Mouse (Mus musculus) small intestine, adult 2 months (tissue): ENCODE results near the gene Tspan17. TPM values are rescaled to one million over a fixed set of nuclear protein-coding genes. Genes with fewer than 3 reads are reported as not detected.
"Not testable (repeated sequence)": the region's sequence is repeated elsewhere in the genome, so short reads cannot be mapped to it uniquely, and the experiment has no call there.

ENCODE experiments used
- H3K27ac ChIP-seq: fragments of 200-500 bp; 2 replicates; pipeline ENCODE4 v1.5.1; 2012; ENCODE audit warnings: low read depth, low read length, control low read depth, inconsistent platforms; ENCODE audit not compliant: insufficient read depth
- H3K27me3 ChIP-seq: fragments of 200-500 bp; 2 replicates; pipeline ENCODE4 v1.6.1; 2012; ENCODE audit warnings: mild to moderate bottlenecking, moderate library complexity, low read length, inconsistent platforms; ENCODE audit not compliant: control insufficient read depth, insufficient read depth
- H3K36me3 ChIP-seq: fragments of 200-500 bp; 2 replicates; pipeline ENCODE4 v1.6.1; 2012; ENCODE audit warnings: mild to moderate bottlenecking, low read length, control low read depth, inconsistent platforms; ENCODE audit not compliant: control insufficient read depth, insufficient read depth
- H3K4me1 ChIP-seq: fragments of 200-500 bp; 2 replicates; pipeline ENCODE4 v1.6.1; 2012; ENCODE audit warnings: low read length, inconsistent platforms, mixed read lengths; ENCODE audit not compliant: control insufficient read depth, insufficient read depth, insufficient read length
- H3K4me3 ChIP-seq: fragments of 200-500 bp; 2 replicates; pipeline ENCODE4 v1.5.1; 2012; ENCODE audit warnings: low read depth, mild to moderate bottlenecking, control low read depth, inconsistent platforms, low read length, moderate library complexity
- CTCF ChIP-seq: fragments of 200-500 bp; IDR thresholded peaks from 2 replicates; pipeline ENCODE4 v1.5.1; 2012; ENCODE audit warnings: low read depth, mild to moderate bottlenecking, control low read depth, inconsistent platforms, low read length, moderate library complexity, mixed read lengths; ENCODE audit not compliant: insufficient replicate concordance, insufficient read length; ENCODE audit errors: extremely low read depth
- POLR2A ChIP-seq: fragments of 200-500 bp; IDR thresholded peaks from 2 replicates; pipeline ENCODE4 v1.6.1; 2012; ENCODE audit warnings: low read depth, mild to moderate bottlenecking, control low read depth, inconsistent platforms, low read length, moderate library complexity
- WGBS: fragments of 180-500 bp; shearing (Covaris S2); methylation state at CpG from one replicate; pipeline ENCODE4 v1.1.7; 2018; 5-methylcytosine and 5-hydroxymethylcytosine counted together
- polyA plus RNA-seq: library from polyadenylated mRNA; depleted of rRNA; stranded (reverse); fragments of >200 nt; gene quantifications from 2 replicates; pipeline ENCODE4 v1.2.3, GENCODE M21; 2012

Gene Tspan17
- polyA plus RNA-seq, 1 experiment: 16.0 TPM

GRCm38 (mm10) chr13:54760906-54761305 is 28.3 kb upstream of the Tspan17 start:
- peaks cover 11% of the 10 kb centered on the region for H3K27me3 ChIP-seq

GRCm38 (mm10) chr13:54765281-54766191 is 23.6 kb upstream of the Tspan17 start:
- no peaks in the 10 kb centered on the region for H3K36me3 ChIP-seq
- WGBS: 7% methylated on average over 44 of the region's 44 CpGs
- peak overlapping the region; percentile 53 for H3K4me3 ChIP-seq
- peaks cover 9% of the 10 kb centered on the region for H3K4me1 ChIP-seq
- peaks cover 20% of the 10 kb centered on the region for H3K27me3 ChIP-seq
- no peak overlapping the region for H3K27ac ChIP-seq
- TF ChIP-seq POLR2A (no peak), CTCF (no peak)

More at GRCm38 (mm10) chr13:54760906-54761305, 28.3 kb upstream of the Tspan17 start:
- TF ChIP-seq CTCF (no peak), POLR2A (no peak)
- WGBS: 76% methylated on average over 7 of the region's 7 CpGs
- Histone ChIP-seq H3K4me1 (peaks cover 12% of the 10 kb centered on the region), H3K36me3 (no peaks in the 10 kb centered on the region), H3K27ac (no peak overlapping the region), H3K4me3 (no peak overlapping the region)

GRCm38 (mm10) chr13:54766192-54766768 is 22.9 kb upstream of the Tspan17 start, which contains the start of gene Sncb:
Sncb (minus strand) TSS chr13:54766595.
- TF ChIP-seq CTCF (peak; percentile 22; the same call in 1 of the 2 replicates), POLR2A (no peak)
- peak within 1 kb of the TSS; percentile 53 for H3K4me3 ChIP-seq
- 3% methylated on average over 35 of the region's 35 CpGs for WGBS
- no peak within 1 kb of the TSS for H3K27ac ChIP-seq
- H3K4me1 ChIP-seq: peaks cover 9% of the 10 kb centered on the region
- H3K36me3 ChIP-seq: no peaks in the 10 kb centered on the region
- peaks cover 20% of the 10 kb centered on the region for H3K27me3 ChIP-seq

GRCm38 (mm10) chr13:54767012-54767411 is 22.2 kb upstream of the Tspan17 start:
- WGBS: 75% methylated on average over 4 of the region's 4 CpGs
- no peak overlapping the region for H3K4me3 ChIP-seq
- peaks cover 20% of the 10 kb centered on the region for H3K27me3 ChIP-seq

GRCm38 (mm10) chr13:54780592-54780991 is 8.6 kb upstream of the Tspan17 start:
- WGBS: 79% methylated on average over 3 of the region's 3 CpGs
- no peak overlapping the region for H3K27ac ChIP-seq
- no peaks in the 10 kb centered on the region for H3K27me3 ChIP-seq
- no peaks in the 10 kb centered on the region for H3K4me1 ChIP-seq
- H3K36me3 ChIP-seq: no peaks in the 10 kb centered on the region
- no peak overlapping the region for H3K4me3 ChIP-seq
- no peak for TF ChIP-seq CTCF
- no peak for TF ChIP-seq POLR2A

More at GRCm38 (mm10) chr13:54767012-54767411, 22.2 kb upstream of the Tspan17 start:
- H3K36me3 ChIP-seq: no peaks in the 10 kb centered on the region
- peaks cover 9% of the 10 kb centered on the region for H3K4me1 ChIP-seq
- H3K27ac ChIP-seq: no peak overlapping the region
- no peak for TF ChIP-seq POLR2A
- no peak for TF ChIP-seq CTCF

GRCm38 (mm10) chr13:54781086-54781485 is 8.1 kb upstream of the Tspan17 start:
- H3K27ac ChIP-seq: no peak overlapping the region
- 85% methylated on average over 3 of the region's 3 CpGs for WGBS
- H3K4me3 ChIP-seq: no peak overlapping the region
- H3K4me1 ChIP-seq: no peaks in the 10 kb centered on the region
- no peaks in the 10 kb centered on the region for H3K27me3 ChIP-seq
- H3K36me3 ChIP-seq: no peaks in the 10 kb centered on the region
- TF ChIP-seq POLR2A (no peak), CTCF (no peak)

- Histone ChIP-seq H3K4me3 (no peak overlapping the region), H3K27me3 (no peaks in the 10 kb centered on the region), H3K36me3 (no peaks in the 10 kb centered on the region), H3K27ac (no peak overlapping the region), H3K4me1 (no peaks in the 10 kb centered on the region; the same call in 1 of the 2 replicates)
- TF ChIP-seq CTCF: no peak
- WGBS: 49% methylated on average over 2 of the region's 2 CpGs
These were observed 5.9 kb upstream of the Tspan17 start for GRCm38 (mm10) chr13:54783235-54783634.

- Histone ChIP-seq H3K36me3 (no peaks in the 10 kb centered on the region), H3K27me3 (no peaks in the 10 kb centered on the region), H3K27ac (no peak within 1 kb of the TSS), H3K4me1 (peaks cover 4% of the 10 kb centered on the region; the same call in 1 of the 2 replicates), H3K4me3 (no peak within 1 kb of the TSS)
- 84% methylated on average over 4 of the region's 4 CpGs for WGBS
- TF ChIP-seq CTCF: no peak
- no peak for TF ChIP-seq POLR2A
These were observed 5.5 kb upstream of the Tspan17 start, which contains the start of gene Eif4e1b for GRCm38 (mm10) chr13:54783698-54784097. Eif4e1b (plus strand) TSS chr13:54783998.

- H3K36me3 ChIP-seq, H3K4me3 ChIP-seq, H3K27ac ChIP-seq, H3K4me1 ChIP-seq, H3K27me3 ChIP-seq: not testable (repeated sequence)
- 10% methylated on average over 2 of the region's 2 CpGs for WGBS
These were observed 1.6 kb upstream of the Tspan17 start for GRCm38 (mm10) chr13:54787591-54787990.
